Mouse (Mus musculus) cerebellum, adult 2 months (tissue): ENCODE measurements around the gene Heatr1.

ENCODE experiments used
- CTCF ChIP-seq: fragments of 200-500 bp; IDR thresholded peaks from 2 replicates; pipeline ENCODE4 v1.5.1; 2011; ENCODE audit warnings: low read depth, mild to moderate bottlenecking, control low read depth, low read length, moderate library complexity, borderline replicate concordance; ENCODE audit not compliant: insufficient read depth
- POLR2A ChIP-seq: fragments of 200-500 bp; IDR thresholded peaks from 2 replicates; pipeline ENCODE4 v1.6.1; 2011; ENCODE audit warnings: low read length, control low read depth, borderline replicate concordance; ENCODE audit not compliant: insufficient read depth

DNA sequence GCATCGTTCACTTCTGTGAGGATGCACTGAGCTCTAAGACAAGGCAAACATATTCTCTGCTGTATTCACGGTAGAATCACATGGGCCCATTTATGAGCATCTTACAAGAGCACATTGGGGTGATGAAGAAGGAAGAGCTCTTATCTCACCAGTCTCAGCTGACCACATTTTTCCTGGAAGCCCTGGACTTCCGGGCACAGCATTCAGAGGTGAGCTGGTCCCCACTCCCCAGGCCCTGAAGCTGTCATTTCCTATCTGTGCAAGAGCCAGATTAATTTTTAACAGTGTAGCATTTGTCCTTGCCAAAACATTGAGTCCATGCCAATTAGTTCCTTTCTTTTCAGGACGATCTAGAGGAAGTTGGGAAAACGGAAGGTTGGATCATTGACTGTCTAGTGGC lies 39.0 kb downstream of the Heatr1 start:
- no peak for TF ChIP-seq CTCF
- no peak for TF ChIP-seq POLR2A
